Mouse (Mus musculus) layer of hippocampus, postnatal 10 days (tissue): ENCODE results near the gene AL732309.1. TPM values are rescaled to one million over a fixed set of nuclear protein-coding genes. Genes with fewer than 3 reads are reported as not detected.
"Not testable (repeated sequence)": the region's sequence is repeated elsewhere in the genome, so short reads cannot be mapped to it uniquely, and the experiment has no call there.

Source experiments
- DNase-seq, 2 experiments: peaks; one replicate each; pipeline ENCODE4 v3.0.0; 2021; ENCODE audit warnings: low spot score in 2 of 2
- total RNA-seq, 2 experiments: library from RNA; stranded (reverse); gene quantifications; 2 replicates each; pipeline ENCODE4 v1.2.3; 2021

Gene AL732309.1
- total RNA-seq, 2 experiments from 2014 or later, result 0.45 to 4.0 TPM

GRCm38 (mm10) chr2:25267746-25268309 is 21.2 kb upstream of the AL732309.1 start:
- no peak for DNase-seq

DNA sequence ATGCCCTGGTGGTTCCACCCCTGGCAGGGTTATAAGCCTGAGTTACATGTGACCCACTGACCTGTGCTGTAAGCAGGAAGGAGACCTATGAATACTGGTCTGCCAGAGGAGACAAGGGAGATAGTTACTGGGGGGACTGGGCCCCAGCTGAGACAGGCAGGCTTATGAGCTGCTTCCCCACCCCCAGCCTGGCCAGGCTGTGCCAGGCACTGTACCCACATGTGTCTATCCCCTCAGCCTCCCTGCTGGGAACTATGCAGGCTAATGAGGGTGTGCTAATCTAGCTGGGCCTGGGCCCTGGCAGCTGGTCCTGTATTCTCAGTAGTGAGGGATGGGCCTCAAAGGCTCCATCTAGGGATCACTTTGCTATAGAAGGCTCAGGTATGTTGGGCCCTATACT is 20.6 kb upstream of the AL732309.1 start:
- no peak for DNase-seq

GRCm38 (mm10) chr2:25266720-25267119 is 20.1 kb upstream of the AL732309.1 start:
- no peak for DNase-seq

- no peak for DNase-seq
These were observed 19.4 kb upstream of the AL732309.1 start for GRCm38 (mm10) chr2:25265897-25266656.

DNA sequence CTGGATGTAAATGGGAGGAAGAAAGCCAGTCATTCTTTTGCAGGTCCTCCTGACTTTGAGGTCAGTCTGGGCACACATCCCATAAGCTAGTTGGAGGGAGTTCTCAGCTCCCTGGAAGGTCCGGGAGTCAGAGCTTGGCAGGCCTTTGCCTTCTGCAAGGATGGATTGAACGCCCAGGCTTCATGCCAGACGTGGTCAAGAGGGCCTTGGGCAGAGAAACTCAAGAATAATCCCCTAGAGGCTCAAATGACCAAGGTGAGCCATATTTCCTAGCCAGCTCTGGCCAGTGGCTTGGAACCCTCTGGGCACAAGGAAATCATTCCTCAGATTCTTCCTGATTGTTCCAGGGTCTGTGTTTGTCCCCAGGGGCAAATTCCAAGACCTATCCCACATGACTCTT is 18.2 kb upstream of the AL732309.1 start:
- no peak for DNase-seq

DNA sequence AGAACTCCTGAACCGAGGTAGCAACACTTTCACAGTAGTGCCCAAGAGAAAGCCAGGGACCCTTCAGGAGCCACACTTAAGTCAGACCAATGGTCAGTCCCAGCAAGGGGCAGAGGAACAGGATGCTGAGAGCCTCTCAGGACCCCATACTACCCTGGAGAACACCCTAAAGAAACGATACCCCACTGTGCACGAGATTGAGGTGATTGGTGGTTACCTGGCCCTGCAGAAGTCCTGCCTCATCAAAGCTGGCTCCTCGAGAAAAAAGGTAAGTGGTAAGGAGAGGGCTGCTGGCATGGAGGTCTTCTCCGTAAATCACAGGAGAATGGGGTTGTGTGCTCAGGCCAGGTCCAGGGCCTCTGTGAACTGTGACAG is 17.6 kb upstream of the AL732309.1 start:
- DNase-seq, result no peak

- no peak for DNase-seq
These were observed 17.1 kb upstream of the AL732309.1 start for GRCm38 (mm10) chr2:25263623-25264285.

- peak in 1 of 2 experiments; percentile 46 for DNase-seq
These were observed 16.3 kb upstream of the AL732309.1 start for GRCm38 (mm10) chr2:25262795-25263622.

DNA sequence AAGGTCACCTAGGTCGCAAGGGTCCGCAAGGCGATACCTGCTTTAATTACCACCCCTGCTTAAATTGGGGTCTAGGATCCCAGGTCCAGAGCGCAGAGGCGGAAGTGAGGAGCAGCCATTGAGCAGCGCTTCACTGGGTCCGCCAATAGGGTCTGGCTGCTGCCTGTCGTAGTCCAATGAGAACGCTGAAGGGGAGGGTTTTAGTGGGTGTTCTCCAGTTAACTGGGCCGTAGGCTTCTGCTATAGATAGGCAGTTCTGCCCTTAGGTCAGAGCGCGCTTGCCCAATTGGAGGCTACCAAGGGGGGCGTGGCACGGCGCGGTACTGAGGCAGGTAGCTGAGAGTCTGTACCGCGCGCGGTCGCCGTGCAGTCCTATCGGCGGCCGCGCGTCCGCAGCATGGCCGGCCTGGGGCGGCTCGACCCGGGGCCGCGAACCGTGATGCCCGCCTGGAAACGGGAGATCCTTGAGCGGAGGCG is 15.7 kb upstream of the AL732309.1 start, which contains the start of gene Tprn:
TSS of gene Tprn (plus strand) at position 328 of the 477 bp plus-strand sequence.
- DNase-seq, result peak; percentile 88 to 89

GRCm38 (mm10) chr2:25261870-25262269 is 15.2 kb upstream of the AL732309.1 start:
- DNase-seq, result no peak

GRCm38 (mm10) chr2:25258887-25259286 is 12.2 kb upstream of the AL732309.1 start:
- DNase-seq, result no peak

- DNase-seq, result not testable (repeated sequence)
These were observed 10.6 kb upstream of the AL732309.1 start for GRCm38 (mm10) chr2:25257250-25257649.

DNA sequence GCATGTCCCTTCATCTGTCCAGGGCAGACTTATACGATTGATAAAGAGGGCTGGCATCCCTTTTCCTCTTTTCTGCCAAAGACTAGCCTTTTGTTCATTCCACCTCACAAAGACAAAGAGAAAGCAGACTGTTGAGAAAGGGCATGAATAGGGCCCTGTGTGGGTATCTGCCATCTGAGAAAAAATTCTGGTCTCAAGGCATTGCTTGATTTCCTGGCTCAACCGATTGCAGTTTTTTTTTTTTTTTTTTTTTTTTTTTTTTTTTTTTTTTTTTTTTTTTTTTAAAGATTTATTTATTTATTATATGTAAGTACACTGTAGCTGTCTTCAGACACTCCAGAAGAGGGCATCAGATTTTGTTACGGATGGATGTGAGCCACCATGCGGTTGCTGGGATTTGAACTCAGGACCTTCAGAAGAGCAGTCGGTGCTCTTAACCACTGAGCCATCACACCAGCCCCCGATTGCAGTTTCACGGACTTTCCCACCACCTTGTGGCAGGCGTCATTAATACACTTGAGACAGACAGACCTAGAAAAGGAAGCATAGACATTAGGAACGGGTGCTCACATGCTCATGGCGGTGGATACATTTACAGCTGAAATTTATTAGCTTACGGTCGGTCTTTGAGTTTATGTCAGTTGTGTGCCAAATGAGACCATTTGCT is 9.9 kb upstream of the AL732309.1 start:
- peak in 1 of 2 experiments; percentile 52 for DNase-seq

- DNase-seq, result peak; percentile 86 to 89
These were observed 8.7 kb upstream of the AL732309.1 start, which contains the start of gene Tmem203 for GRCm38 (mm10) chr2:25255284-25255779. Gene Tmem203 (plus strand): TSS chr2:25255439.

DNA sequence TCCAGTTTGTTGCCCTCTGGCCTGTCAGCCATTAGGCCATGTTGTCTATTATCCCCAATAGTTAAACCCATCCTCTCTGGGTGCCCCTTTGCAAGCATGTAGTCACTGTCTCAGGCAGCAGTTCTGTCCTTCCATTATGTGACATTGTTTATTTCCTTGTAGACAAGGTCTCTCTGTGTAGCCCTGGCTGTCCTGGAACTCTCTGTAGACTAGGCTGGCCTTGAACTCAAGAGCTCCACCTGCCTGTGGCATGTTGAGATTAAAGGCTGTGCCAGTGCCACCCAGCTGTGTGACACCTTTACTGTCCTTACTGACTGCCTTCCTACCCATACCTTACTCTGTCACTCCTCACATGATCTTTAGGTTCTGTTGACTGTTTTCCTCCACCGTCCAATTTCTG is 5.7 kb upstream of the AL732309.1 start:
- DNase-seq, result no peak

GRCm38 (mm10) chr2:25244144-25244543 is 2.5 kb downstream of the AL732309.1 start:
- no peak for DNase-seq

- no peak for DNase-seq
These were observed 3.3 kb downstream of the AL732309.1 start for GRCm38 (mm10) chr2:25243342-25243741.

DNA sequence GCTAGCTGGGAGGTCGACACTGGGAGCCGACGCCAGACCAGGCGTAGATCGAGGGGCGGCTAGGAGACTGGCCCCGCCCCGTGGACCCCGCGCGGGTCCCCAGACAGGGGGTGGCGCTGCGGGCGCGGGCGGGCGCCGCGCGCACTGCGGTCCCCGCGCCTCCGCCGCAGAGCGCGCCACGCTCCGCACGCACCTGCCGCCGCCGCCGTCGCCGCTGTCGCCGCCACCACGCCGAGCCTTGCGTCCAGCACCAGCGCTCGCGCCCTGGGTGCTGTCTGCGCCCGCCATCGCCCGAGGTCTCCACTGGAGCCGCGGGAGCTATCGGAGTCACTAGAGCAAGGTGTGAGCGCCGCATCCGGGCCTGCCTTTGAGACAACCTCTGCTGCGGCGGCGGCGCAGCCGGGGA is 4.6 kb downstream of the AL732309.1 start, which contains the start of the genes Rnf208 and Cysrt1:
TSS of gene Rnf208 (plus strand) at position 155 of the 406 bp plus-strand sequence.
TSS of gene Cysrt1 (minus strand) at position 352 of the 406 bp plus-strand sequence.
- DNase-seq, result peak; percentile 35 to 60

DNA sequence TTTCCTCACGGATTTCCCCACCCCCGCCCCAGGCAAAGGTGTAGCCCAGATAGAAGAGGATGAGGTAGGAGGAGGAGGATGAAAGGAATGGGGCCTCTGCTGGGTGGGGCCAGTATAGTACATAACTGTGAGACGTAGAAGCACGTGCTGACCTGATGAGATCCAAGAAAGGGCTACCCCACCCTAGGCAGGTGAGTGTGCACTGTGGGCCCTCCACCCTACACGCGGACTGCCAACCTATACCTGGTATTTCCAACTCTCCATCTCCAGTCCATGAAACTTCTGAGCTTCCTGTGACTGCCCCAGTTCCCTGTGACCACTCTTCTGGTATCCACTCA is 5.3 kb downstream of the AL732309.1 start:
- no peak for DNase-seq

- peak; percentile 46 to 66 for DNase-seq
These were observed 5.8 kb downstream of the AL732309.1 start for GRCm38 (mm10) chr2:25240723-25241437.
